Mouse (Mus musculus) layer of hippocampus, adult 2 months (tissue): ENCODE results near the gene Rpl34. TPM values are rescaled to one million over a fixed set of nuclear protein-coding genes. Genes with fewer than 3 reads are reported as not detected.

Experiments
- DNase-seq, 2 experiments: peaks; one replicate each; pipeline ENCODE4 v3.0.0; 2022; ENCODE audit warnings: low spot score in 2 of 2
- H3K27ac ChIP-seq: fragments of 200-600 bp; 2 replicates; pipeline ENCODE4 v1.8.1; 2022
- H3K4me3 ChIP-seq: fragments of 200-600 bp; 2 replicates; pipeline ENCODE4 v1.8.1; 2022; ENCODE audit warnings: mild to moderate bottlenecking
- CTCF ChIP-seq: fragments of 200-600 bp; conservative IDR thresholded peaks from 2 replicates; pipeline ENCODE4 v1.8.1; 2022; ENCODE audit warnings: antibody characterized with exemption, mild to moderate bottlenecking, moderate library complexity
- total RNA-seq, 2 experiments: library from RNA; stranded (reverse); gene quantifications; 2 replicates each; pipeline ENCODE4 v1.2.3; 2021

The Rpl34 gene
- total RNA-seq, 2 experiments from 2014 or later = 341 to 352 TPM

- DNase-seq = no peak
- H3K27ac ChIP-seq = peak overlapping the region; percentile 83
- H3K4me3 ChIP-seq = peak overlapping the region; percentile 88
- no peak for TF ChIP-seq CTCF
These were observed 21.7 kb downstream of the Rpl34 start for GRCm38 (mm10) chr3:130708529-130708928.

GRCm38 (mm10) chr3:130702289-130702688, 27.9 kb downstream of the Rpl34 start:
- Histone ChIP-seq H3K4me3 (no peak overlapping the region), H3K27ac (no peak overlapping the region)
- no peak for TF ChIP-seq CTCF
- DNase-seq = no peak

GRCm38 (mm10) chr3:130697622-130698021, 32.6 kb downstream of the Rpl34 start:
- no peak overlapping the region for H3K4me3 ChIP-seq
- no peak for DNase-seq
- H3K27ac ChIP-seq = peak overlapping the region; percentile 33; the same call in 1 of the 2 replicates
- peak; percentile 21 for TF ChIP-seq CTCF

- Histone ChIP-seq H3K27ac (no peak overlapping the region), H3K4me3 (no peak overlapping the region)
- no peak for TF ChIP-seq CTCF
- DNase-seq = no peak
These were observed 35.5 kb downstream of the Rpl34 start for GRCm38 (mm10) chr3:130694705-130695104.

- DNase-seq = no peak
These were observed 36.1 kb downstream of the Rpl34 start for GRCm38 (mm10) chr3:130694041-130694593.

GRCm38 (mm10) chr3:130691596-130692170, 38.5 kb downstream of the Rpl34 start:
- Histone ChIP-seq H3K27ac (no peak overlapping the region), H3K4me3 (peak overlapping the region; percentile 41; the same call in 1 of the 2 replicates)
- no peak for TF ChIP-seq CTCF
- DNase-seq = no peak

More at GRCm38 (mm10) chr3:130694041-130694593, 36.1 kb downstream of the Rpl34 start:
- no peak overlapping the region for H3K27ac ChIP-seq
- TF ChIP-seq CTCF = peak; percentile 98
- no peak overlapping the region for H3K4me3 ChIP-seq

GRCm38 (mm10) chr3:130690834-130691595, 39.2 kb downstream of the Rpl34 start:
- peak overlapping the region; percentile 41 for H3K4me3 ChIP-seq
- H3K27ac ChIP-seq = no peak overlapping the region
- no peak for DNase-seq
- peak; percentile 76 for TF ChIP-seq CTCF

- TF ChIP-seq CTCF = peak; percentile 97
- Histone ChIP-seq H3K4me3 (peak overlapping the region; percentile 26; the same call in 1 of the 2 replicates), H3K27ac (no peak overlapping the region)
- peak; percentile 83 to 88 for DNase-seq
These were observed 40.6 kb downstream of the Rpl34 start for GRCm38 (mm10) chr3:130689630-130690029.

- TF ChIP-seq CTCF = no peak
- no peak for DNase-seq
- H3K27ac ChIP-seq = no peak overlapping the region
- H3K4me3 ChIP-seq = no peak overlapping the region
These were observed 43.1 kb downstream of the Rpl34 start for GRCm38 (mm10) chr3:130687051-130687450.

- TF ChIP-seq CTCF = no peak
- Histone ChIP-seq H3K4me3 (no peak overlapping the region), H3K27ac (no peak overlapping the region)
- DNase-seq = no peak
These were observed 45.2 kb downstream of the Rpl34 start for GRCm38 (mm10) chr3:130685014-130685366.

- DNase-seq = no peak
- no peak overlapping the region for H3K4me3 ChIP-seq
- no peak for TF ChIP-seq CTCF
- H3K27ac ChIP-seq = no peak overlapping the region
These were observed 45.8 kb downstream of the Rpl34 start for GRCm38 (mm10) chr3:130684276-130685013.

- no peak for DNase-seq
- H3K4me3 ChIP-seq = no peak overlapping the region
- no peak for TF ChIP-seq CTCF
- H3K27ac ChIP-seq = no peak overlapping the region
These were observed 46.4 kb downstream of the Rpl34 start for GRCm38 (mm10) chr3:130683836-130684235.

GRCm38 (mm10) chr3:130682183-130682582, 48.0 kb downstream of the Rpl34 start:
- no peak overlapping the region for H3K27ac ChIP-seq
- no peak for DNase-seq
- H3K4me3 ChIP-seq = no peak overlapping the region
- TF ChIP-seq CTCF = no peak
